Mouse (Mus musculus): ENCODE data around the gene Trp53. TPM values are rescaled to one million over a fixed set of nuclear protein-coding genes. Genes with fewer than 3 reads are reported as not detected.
A peak's percentile ranks its signal among the peaks of the same experiment; 100 is the strongest.

The Trp53 gene
- polyA plus RNA-seq, 1 experiment from 2014 or later = 111 TPM

GRCm38 (mm10) chr11:69633128-69633866, 53.1 kb downstream of the Trp53 start:
- peaks cover 18% of the 10 kb centered on the region for H3K36me3 ChIP-seq (ENCODE audit: control insufficient read depth, insufficient read depth, low read length)
- no peaks in the 10 kb centered on the region for H3K27me3 ChIP-seq (replicated peaks; ENCODE audit: control insufficient read depth, insufficient read depth, low read length)
- no peaks in the 10 kb centered on the region for H3K9me3 ChIP-seq (ENCODE audit: control insufficient read depth, low read length)
- H3K4me1 ChIP-seq (ENCODE audit: control insufficient read depth, insufficient read depth, low read length) = peaks cover 25% of the 10 kb centered on the region
- peak; percentile 67 for DNase-seq (ENCODE audit: low spot score)
- H3K27ac ChIP-seq (replicated peaks; ENCODE audit: low read depth, low read length) = peak overlapping the region; percentile 95
- peak; percentile 66 for ATAC-seq (ENCODE audit: low read depth)
- H3K4me3 ChIP-seq (ENCODE audit: low read depth, low read length) = peak overlapping the region; percentile 91
- H3K4me2 ChIP-seq (ENCODE audit: low read depth, low read length) = peak overlapping the region; percentile 89
- peak overlapping the region; percentile 96 for H3K9ac ChIP-seq (ENCODE audit: low read depth, low read length)
- under 1% methylated on average over 12 of the region's 50 CpGs for WGBS

- no peak for ATAC-seq (ENCODE audit: low read depth)
- no peak overlapping the region for H3K4me3 ChIP-seq (ENCODE audit: low read depth, low read length)
These were observed 55.3 kb downstream of the Trp53 start for GRCm38 (mm10) chr11:69635471-69635870.

More at GRCm38 (mm10) chr11:69635471-69635870, 55.3 kb downstream of the Trp53 start:
- WGBS = 80% methylated on average over 3 of the region's 3 CpGs
- H3K4me2 ChIP-seq (ENCODE audit: low read depth, low read length) = peak overlapping the region; percentile 89
- no peak overlapping the region for H3K27ac ChIP-seq (replicated peaks; ENCODE audit: low read depth, low read length)
- H3K9ac ChIP-seq (ENCODE audit: low read depth, low read length) = no peak overlapping the region
- DNase-seq (ENCODE audit: low spot score) = no peak
- peaks cover 25% of the 10 kb centered on the region for H3K4me1 ChIP-seq (ENCODE audit: control insufficient read depth, insufficient read depth, low read length)
- no peaks in the 10 kb centered on the region for H3K27me3 ChIP-seq (replicated peaks; ENCODE audit: control insufficient read depth, insufficient read depth, low read length)
- H3K36me3 ChIP-seq (ENCODE audit: control insufficient read depth, insufficient read depth, low read length) = peaks cover 34% of the 10 kb centered on the region
- H3K9me3 ChIP-seq (ENCODE audit: control insufficient read depth, low read length) = no peaks in the 10 kb centered on the region

MicroRNAs encoded within 50 kb of the gene (microRNA counts, 519-probe panel; counts per million panel counts)
- microRNA mmu-miR-467f = 2,440 counts per million, percentile 47 among the panel's probes with 10 or more counts

Small RNAs within 50 kb of the gene (microRNA-seq; reads per million reads assigned to microRNA genes)
- not detected for gene Mir467f (ENCODE audit: borderline number of aligned reads)

Other genes with a start within 250 kb of the Trp53 start
- gene Rnf227, start 239.9 kb upstream of the Trp53 start, polyA plus RNA-seq (2014; fragmentation: Nextera tagmentation; extraction: Ambion mirVana) = 15.6 and 17.1 TPM in 2 replicates
- 68.9 and 73.3 TPM in 2 replicates for gene Chd3, start 211.0 kb upstream of the Trp53 start, polyA plus RNA-seq (2014; fragmentation: Nextera tagmentation; extraction: Ambion mirVana)
- gene Naa38, start 184.9 kb upstream of the Trp53 start, polyA plus RNA-seq (2014; fragmentation: Nextera tagmentation; extraction: Ambion mirVana) = 160 and 177 TPM in 2 replicates
- gene Cyb5d1, start 184.7 kb upstream of the Trp53 start, polyA plus RNA-seq (2014; fragmentation: Nextera tagmentation; extraction: Ambion mirVana) = 23.8 and 24.2 TPM in 2 replicates
- 19.2 and 21.0 TPM in 2 replicates for gene Tmem88, start 182.1 kb upstream of the Trp53 start, polyA plus RNA-seq (2014; fragmentation: Nextera tagmentation; extraction: Ambion mirVana)
- gene Kdm6b, start 166.7 kb upstream of the Trp53 start, polyA plus RNA-seq (2014; fragmentation: Nextera tagmentation; extraction: Ambion mirVana) = 24.2 and 24.3 TPM in 2 replicates
- gene Dnah2, start 31.2 kb upstream of the Trp53 start, polyA plus RNA-seq (2014; fragmentation: Nextera tagmentation; extraction: Ambion mirVana) = 6.2 and 6.5 TPM in 2 replicates
- 7.3 and 8.6 TPM in 2 replicates for gene Efnb3, start 20.2 kb upstream of the Trp53 start, polyA plus RNA-seq (2014; fragmentation: Nextera tagmentation; extraction: Ambion mirVana)
- 18.4 and 19.8 TPM in 2 replicates for gene Wrap53, start 104 bp upstream of the Trp53 start, polyA plus RNA-seq (2014; fragmentation: Nextera tagmentation; extraction: Ambion mirVana)
- 15.6 and 17.7 TPM in 2 replicates for gene Atp1b2, start 25.6 kb downstream of the Trp53 start, polyA plus RNA-seq (2014; fragmentation: Nextera tagmentation; extraction: Ambion mirVana)
- gene Shbg, start 37.5 kb downstream of the Trp53 start, polyA plus RNA-seq (2014; fragmentation: Nextera tagmentation; extraction: Ambion mirVana) = not detected in 2 replicates
- 15.6 and 16.6 TPM in 2 replicates for gene Sat2, start 41.7 kb downstream of the Trp53 start, polyA plus RNA-seq (2014; fragmentation: Nextera tagmentation; extraction: Ambion mirVana)
- 25.4 and 26.3 TPM in 2 replicates for gene Fxr2, start 52.6 kb downstream of the Trp53 start, polyA plus RNA-seq (2014; fragmentation: Nextera tagmentation; extraction: Ambion mirVana)
- gene Sox15, start 75.0 kb downstream of the Trp53 start, polyA plus RNA-seq (2014; fragmentation: Nextera tagmentation; extraction: Ambion mirVana) = 1.7 and 2.9 TPM in 2 replicates
- 29.1 and 33.6 TPM in 2 replicates for gene Mpdu1, start 82.3 kb downstream of the Trp53 start, polyA plus RNA-seq (2014; fragmentation: Nextera tagmentation; extraction: Ambion mirVana)
- gene Cd68, start 85.8 kb downstream of the Trp53 start, polyA plus RNA-seq (2014; fragmentation: Nextera tagmentation; extraction: Ambion mirVana) = 22.0 and 25.5 TPM in 2 replicates
- gene Eif4a1, start 92.1 kb downstream of the Trp53 start, polyA plus RNA-seq (2014; fragmentation: Nextera tagmentation; extraction: Ambion mirVana) = 525 and 575 TPM in 2 replicates
- gene Senp3, start 101.7 kb downstream of the Trp53 start, polyA plus RNA-seq (2014; fragmentation: Nextera tagmentation; extraction: Ambion mirVana) = 73.6 and 88.4 TPM in 2 replicates
- gene Tnfsf13, start 105.4 kb downstream of the Trp53 start, polyA plus RNA-seq (2014; fragmentation: Nextera tagmentation; extraction: Ambion mirVana) = 0.37 and 0.49 TPM in 2 replicates
- 13.0 and 16.6 TPM in 2 replicates for gene Tnfsf12, start 115.5 kb downstream of the Trp53 start, polyA plus RNA-seq (2014; fragmentation: Nextera tagmentation; extraction: Ambion mirVana)
- 6.0 and 6.6 TPM in 2 replicates for gene Tnfsfm13, start 115.7 kb downstream of the Trp53 start, polyA plus RNA-seq (2014; fragmentation: Nextera tagmentation; extraction: Ambion mirVana)
- gene Polr2a, start 178.3 kb downstream of the Trp53 start, polyA plus RNA-seq (2014; fragmentation: Nextera tagmentation; extraction: Ambion mirVana) = 39.3 and 39.7 TPM in 2 replicates
- 0.12 TPM in 1 of 2 replicates, not detected in the other for gene Slc35g3, start 181.6 kb downstream of the Trp53 start, polyA plus RNA-seq (2014; fragmentation: Nextera tagmentation; extraction: Ambion mirVana)
- gene Zbtb4, start 185.6 kb downstream of the Trp53 start, polyA plus RNA-seq (2014; fragmentation: Nextera tagmentation; extraction: Ambion mirVana) = 3.5 and 3.9 TPM in 2 replicates
- gene Chrnb1, start 215.6 kb downstream of the Trp53 start, polyA plus RNA-seq (2014; fragmentation: Nextera tagmentation; extraction: Ambion mirVana) = 28.4 and 29.4 TPM in 2 replicates
- gene Fgf11, start 221.5 kb downstream of the Trp53 start, polyA plus RNA-seq (2014; fragmentation: Nextera tagmentation; extraction: Ambion mirVana) = 2.3 and 3.3 TPM in 2 replicates
- gene Tmem102, start 225.3 kb downstream of the Trp53 start, polyA plus RNA-seq (2014; fragmentation: Nextera tagmentation; extraction: Ambion mirVana) = 4.1 and 4.3 TPM in 2 replicates
- not detected in 2 replicates for gene Gm39566, start 234.9 kb downstream of the Trp53 start, polyA plus RNA-seq (2014; fragmentation: Nextera tagmentation; extraction: Ambion mirVana)
- gene Spem2, start 238.1 kb downstream of the Trp53 start, polyA plus RNA-seq (2014; fragmentation: Nextera tagmentation; extraction: Ambion mirVana) = not detected in 2 replicates
- gene Spem1, start 241.8 kb downstream of the Trp53 start, polyA plus RNA-seq (2014; fragmentation: Nextera tagmentation; extraction: Ambion mirVana) = 0.26 TPM in 1 of 2 replicates, not detected in the other